Mouse (Mus musculus) myocyte (in vitro differentiated cells): ENCODE results near the gene Ubtd2. TPM values are rescaled to one million over a fixed set of nuclear protein-coding genes. Genes with fewer than 3 reads are reported as not detected.

ENCODE experiments used
- H3K27me3 ChIP-seq: one replicate; pipeline ENCODE4 v1.6.1; 2011; ENCODE audit not compliant: control insufficient read depth, insufficient read depth, insufficient read length
- H3K36me3 ChIP-seq: one replicate; pipeline ENCODE4 v1.6.1; 2011; ENCODE audit not compliant: control insufficient read depth, insufficient read depth
- H3K4me2 ChIP-seq: one replicate; pipeline ENCODE4 v1.6.1; 2011; ENCODE audit warnings: low read depth, control low read depth
- H3K4me3 ChIP-seq: one replicate; pipeline ENCODE4 v1.5.1; 2011; ENCODE audit warnings: mild to moderate bottlenecking, control low read depth, moderate library complexity
- H3K79me2 ChIP-seq: one replicate; pipeline ENCODE4 v1.6.1; 2011; ENCODE audit not compliant: control insufficient read depth, insufficient read depth
- H3ac ChIP-seq: one replicate; pipeline ENCODE4 v1.6.1; 2011; ENCODE audit not compliant: control insufficient read depth, insufficient read length
- CEBPB ChIP-seq: IDR thresholded peaks from 2 replicates; pipeline ENCODE4 v1.6.1; 2011; ENCODE audit warnings: mild to moderate bottlenecking, moderate library complexity; ENCODE audit not compliant: poor library complexity, insufficient read depth, severe bottlenecking
- E2F4 ChIP-seq: IDR thresholded peaks from one replicate; pipeline ENCODE4 v1.6.1; 2011; ENCODE audit warnings: mild to moderate bottlenecking, control low read depth, moderate library complexity; ENCODE audit not compliant: insufficient read depth
- MAX ChIP-seq: IDR thresholded peaks from one replicate; pipeline ENCODE4 v1.6.1; 2011; ENCODE audit warnings: low read depth, mild to moderate bottlenecking, control low read depth
- MYOD1 ChIP-seq, 3 experiments: IDR thresholded peaks; one replicate each; pipeline ENCODE4 v1.6.1; 2011; ENCODE audit warnings: control low read depth in 2 of 3, low read depth in 2 of 3, mild to moderate bottlenecking in 2 of 3, moderate library complexity in 1 of 3; ENCODE audit not compliant: insufficient read length in 2 of 3, control insufficient read depth in 1 of 3
- MYOG ChIP-seq, 3 experiments: IDR thresholded peaks; one replicate each; pipeline ENCODE4 v1.6.1; 2011; ENCODE audit warnings: control low read depth in 2 of 3, low read depth in 2 of 3, mild to moderate bottlenecking in 2 of 3; ENCODE audit not compliant: insufficient read length in 2 of 3, control insufficient read depth in 1 of 3, insufficient read depth in 1 of 3
- POLR2A ChIP-seq: IDR thresholded peaks from one replicate; pipeline ENCODE4 v1.6.1; 2011; ENCODE audit warnings: low read depth, mild to moderate bottlenecking, control low read depth, moderate library complexity; ENCODE audit not compliant: insufficient read length
- POLR2AphosphoS2 ChIP-seq: IDR thresholded peaks from one replicate; pipeline ENCODE4 v1.6.1; 2011; ENCODE audit warnings: low read depth, control low read depth; ENCODE audit not compliant: insufficient read length
- REST ChIP-seq: IDR thresholded peaks from one replicate; pipeline ENCODE4 v1.6.1; 2011; ENCODE audit warnings: mild to moderate bottlenecking, control low read depth, moderate library complexity; ENCODE audit not compliant: insufficient read depth, insufficient read length
- SRF ChIP-seq: IDR thresholded peaks from one replicate; pipeline ENCODE4 v1.6.1; 2011; ENCODE audit warnings: low read depth; ENCODE audit not compliant: control insufficient read depth, insufficient read length
- TCF12 ChIP-seq: IDR thresholded peaks from one replicate; pipeline ENCODE4 v1.6.1; 2011; ENCODE audit warnings: mild to moderate bottlenecking, control low read depth; ENCODE audit not compliant: poor library complexity, insufficient read depth, severe bottlenecking
- TCF3 ChIP-seq: IDR thresholded peaks from one replicate; pipeline ENCODE4 v1.6.1; 2011; ENCODE audit warnings: low read depth, control low read depth; ENCODE audit not compliant: insufficient read length
- USF1 ChIP-seq: IDR thresholded peaks from one replicate; pipeline ENCODE4 v1.6.1; 2011; ENCODE audit warnings: low read depth, mild to moderate bottlenecking, control low read depth, moderate library complexity
- polyA plus RNA-seq: library from polyadenylated mRNA; unstranded; fragments of >200 nt; fragmentation: generic; extraction: Trizol; gene quantifications from one replicate; pipeline ENCODE4 v1.2.1, GENCODE M21; 2012; ENCODE audit warnings: missing spikeins

Ubtd2 gene
- polyA plus RNA-seq, result 14.6 TPM

DNA sequence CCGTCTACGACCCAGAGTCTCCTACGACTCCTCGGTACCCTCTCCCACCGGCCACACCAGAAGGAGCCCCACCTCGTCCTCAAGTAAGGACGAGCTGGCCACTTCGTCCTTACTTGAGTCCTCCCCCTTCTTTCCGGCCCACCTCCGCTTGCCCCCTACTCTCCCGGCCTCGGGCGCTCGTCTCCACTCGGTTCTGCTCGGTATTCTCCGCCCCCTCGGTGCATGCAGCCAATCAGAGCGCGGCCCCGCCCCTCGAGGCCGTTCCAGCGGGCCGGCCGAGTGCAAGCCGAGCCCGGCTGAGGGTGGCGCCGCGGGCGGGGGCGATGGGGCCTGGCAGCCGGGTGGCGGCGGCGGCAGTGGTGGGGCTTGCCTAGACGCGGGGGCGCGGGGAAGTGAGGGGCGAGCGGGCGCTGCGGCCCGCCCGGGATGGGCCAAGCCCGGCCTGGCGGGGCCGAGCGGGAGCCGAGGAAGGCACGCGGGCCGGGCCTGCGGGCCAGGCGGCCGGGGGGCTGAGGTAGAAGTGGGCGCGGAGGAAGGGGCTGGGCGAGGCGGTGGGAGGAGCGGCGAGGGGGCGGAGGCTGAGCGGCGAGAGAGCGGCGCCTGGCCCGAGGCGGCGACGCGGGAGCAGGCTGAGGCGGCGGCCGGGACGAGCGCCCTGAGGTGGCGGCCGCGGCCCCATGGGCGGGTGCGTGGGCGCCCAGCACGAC, at the start of gene Ubtd2:
Ubtd2 (plus strand) TSS at position 571 of the 707 bp plus-strand sequence.
- Histone ChIP-seq H3ac (peak within 1 kb of the TSS; percentile 82), H3K4me3 (peak within 1 kb of the TSS; percentile 53), H3K79me2 (peaks cover 43% of the 10 kb centered on the region), H3K4me2 (peak within 1 kb of the TSS; percentile 92), H3K36me3 (no peaks in the 10 kb centered on the region), H3K27me3 (no peaks in the 10 kb centered on the region)
- TF ChIP-seq USF1 (no peak), TCF3 (no peak), MAX (no peak), POLR2AphosphoS2 (peak; percentile 83), CEBPB (no peak), TCF12 (no peak), POLR2A (peak; percentile 91), MYOG (IDR thresholded peaks at IDR 0.05; ENCODE audit: control insufficient read depth in 1 of 3, insufficient read depth in 1 of 3, insufficient read length in 2 of 3, low read depth in 2 of 3) (no peak), REST (no peak), MYOD1 (IDR thresholded peaks at IDR 0.05; ENCODE audit: control insufficient read depth in 1 of 3, insufficient read length in 2 of 3, low read depth in 2 of 3) (no peak), E2F4 (no peak), SRF (no peak)

DNA sequence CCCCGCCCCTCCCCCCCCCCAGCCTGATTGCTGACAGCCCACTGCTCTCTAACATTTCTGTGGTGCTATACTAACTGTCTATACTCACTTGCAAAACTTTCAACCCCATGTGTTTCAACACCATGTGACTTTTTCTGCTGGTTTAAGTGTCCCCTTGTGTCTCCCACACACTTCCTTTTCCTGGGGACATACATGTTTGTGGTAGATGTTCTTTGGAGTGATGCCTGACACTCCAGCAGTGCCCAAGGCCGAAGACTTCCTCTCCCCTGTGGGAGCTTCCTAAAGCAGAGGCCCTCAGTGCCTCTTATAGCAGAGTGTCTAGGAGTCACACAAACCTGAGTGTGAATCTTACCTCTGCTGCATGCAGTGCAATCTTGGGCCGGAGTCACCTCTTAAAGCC, 47.3 kb upstream of the Ubtd2 start:
- TF ChIP-seq USF1 (no peak), TCF12 (no peak), MYOG (IDR thresholded peaks at IDR 0.05; ENCODE audit: control insufficient read depth in 1 of 3, insufficient read depth in 1 of 3, insufficient read length in 2 of 3, low read depth in 2 of 3) (no peak), REST (no peak), POLR2AphosphoS2 (no peak), CEBPB (no peak), MYOD1 (IDR thresholded peaks at IDR 0.05; ENCODE audit: control insufficient read depth in 1 of 3, insufficient read length in 2 of 3, low read depth in 2 of 3) (no peak)
- H3K36me3 ChIP-seq, result peaks cover 26% of the 10 kb centered on the region

DNA sequence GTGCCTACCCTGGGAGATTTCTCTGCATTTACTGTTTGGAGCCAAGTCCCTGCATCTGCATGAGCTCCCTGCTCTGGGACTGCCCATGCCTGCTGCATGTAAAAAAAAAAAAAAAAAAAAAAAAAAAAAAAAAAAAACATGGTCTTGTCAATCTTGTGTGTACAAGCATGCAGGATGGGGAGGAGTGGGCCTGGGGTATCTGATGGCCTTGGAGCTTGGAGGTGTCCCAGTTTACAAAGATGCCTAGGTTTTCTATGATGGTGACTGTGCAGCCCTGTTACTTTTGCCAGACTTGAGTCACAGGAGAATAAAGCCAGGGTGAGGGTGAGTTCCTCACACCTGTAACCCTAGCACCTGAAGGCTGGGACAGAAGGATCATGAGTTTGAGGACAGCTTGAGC, 46.1 kb upstream of the Ubtd2 start:
- no peaks in the 10 kb centered on the region for H3K79me2 ChIP-seq
- H3ac ChIP-seq, result no peak overlapping the region
- TF ChIP-seq MYOG (IDR thresholded peaks at IDR 0.05; ENCODE audit: control insufficient read depth in 1 of 3, insufficient read depth in 1 of 3, insufficient read length in 2 of 3, low read depth in 2 of 3), result no peak
- no peak for TF ChIP-seq CEBPB
- TF ChIP-seq E2F4, result no peak
- no peak for TF ChIP-seq POLR2AphosphoS2
- peaks cover 31% of the 10 kb centered on the region for H3K36me3 ChIP-seq
- no peak overlapping the region for H3K4me2 ChIP-seq
- no peaks in the 10 kb centered on the region for H3K27me3 ChIP-seq
- no peak overlapping the region for H3K4me3 ChIP-seq

More for the DNA sequence above, 47.3 kb upstream of the Ubtd2 start:
- Histone ChIP-seq H3K4me3 (no peak overlapping the region), H3K4me2 (no peak overlapping the region), H3ac (no peak overlapping the region), H3K27me3 (no peaks in the 10 kb centered on the region), H3K79me2 (no peaks in the 10 kb centered on the region)

DNA sequence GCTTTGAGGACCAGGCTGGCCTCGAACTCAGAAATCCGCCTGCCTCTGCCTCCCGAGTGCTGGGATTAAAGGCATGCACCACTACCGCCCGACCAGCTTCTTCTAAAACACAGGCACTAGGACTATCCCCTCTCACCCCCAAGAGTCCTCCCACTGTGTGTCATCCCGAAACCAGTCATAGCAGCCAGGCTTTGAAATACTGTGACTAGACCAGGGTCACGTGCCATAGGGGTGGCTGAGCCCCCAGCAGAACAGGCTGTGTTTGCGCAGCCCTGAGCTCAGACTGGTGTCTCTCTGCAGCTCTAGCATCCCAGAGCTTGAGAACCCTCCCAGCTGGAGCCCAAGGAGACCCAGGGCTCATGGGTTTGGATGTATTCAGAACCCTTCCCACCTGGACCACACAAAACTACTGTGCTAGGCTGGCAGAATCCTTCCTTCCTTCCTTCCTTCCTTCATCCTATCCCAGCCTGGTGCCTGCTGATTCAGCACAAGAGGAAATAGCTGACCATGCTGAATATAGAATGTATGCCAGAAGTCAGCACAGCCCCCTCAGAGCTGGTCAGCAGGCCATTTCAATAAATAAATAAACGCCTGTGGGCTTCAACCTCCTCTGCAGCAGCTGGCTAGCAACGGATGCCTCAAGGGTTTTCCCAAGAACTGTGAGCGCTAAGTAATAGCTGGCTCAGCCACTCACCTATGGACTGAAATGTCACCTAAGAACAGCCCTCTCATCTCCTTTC, 45.2 kb upstream of the Ubtd2 start:
- Histone ChIP-seq H3K79me2 (no peaks in the 10 kb centered on the region), H3K27me3 (no peaks in the 10 kb centered on the region), H3K36me3 (peaks cover 40% of the 10 kb centered on the region), H3K4me2 (no peak overlapping the region), H3K4me3 (no peak overlapping the region), H3ac (no peak overlapping the region)
- TF ChIP-seq MYOD1 (IDR thresholded peaks at IDR 0.05; ENCODE audit: control insufficient read depth in 1 of 3, insufficient read length in 2 of 3, low read depth in 2 of 3), result no peak
- TF ChIP-seq REST, result no peak
- no peak for TF ChIP-seq SRF
- no peak for TF ChIP-seq POLR2AphosphoS2

DNA sequence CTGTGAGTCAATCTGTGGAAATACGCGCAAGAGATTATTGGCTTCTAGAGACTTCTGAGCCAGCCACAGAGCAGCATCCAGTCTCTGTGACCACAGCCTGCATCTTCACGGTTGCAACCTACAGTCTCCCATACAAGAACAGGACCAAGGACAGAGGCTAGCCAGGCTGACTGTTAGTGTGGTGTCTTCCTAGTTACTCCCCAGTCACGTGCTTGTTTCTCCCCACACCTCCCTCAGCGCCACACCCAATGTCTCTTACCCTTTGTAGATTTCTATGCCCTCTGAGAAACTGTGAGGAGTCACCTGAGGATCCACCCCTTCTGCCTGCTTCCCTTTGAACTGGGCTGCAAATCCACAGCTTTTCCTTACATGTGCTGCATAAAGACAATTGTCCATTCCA, 35.2 kb upstream of the Ubtd2 start:
- Histone ChIP-seq H3K79me2 (no peaks in the 10 kb centered on the region), H3ac (no peak overlapping the region), H3K27me3 (no peaks in the 10 kb centered on the region), H3K36me3 (peaks cover 60% of the 10 kb centered on the region), H3K4me3 (no peak overlapping the region), H3K4me2 (no peak overlapping the region)
- TF ChIP-seq REST (peak; percentile 21), CEBPB (no peak), USF1 (no peak), MYOD1 (IDR thresholded peaks at IDR 0.05; ENCODE audit: control insufficient read depth in 1 of 3, insufficient read length in 2 of 3, low read depth in 2 of 3) (no peak), TCF12 (no peak), SRF (no peak), TCF3 (no peak), MYOG (IDR thresholded peaks at IDR 0.05; ENCODE audit: control insufficient read depth in 1 of 3, insufficient read depth in 1 of 3, insufficient read length in 2 of 3, low read depth in 2 of 3) (no peak)
